Mouse (Mus musculus) heart, embryonic 14.5 days (tissue): ENCODE results near the gene Colec11. TPM values are rescaled to one million over a fixed set of nuclear protein-coding genes. Genes with fewer than 3 reads are reported as not detected.

Source experiments
- ATAC-seq: fragments of 200-750 bp; cut with Nextera tagmentation; 2 replicates; pipeline ENCODE4 v1.8.0; 2017; ENCODE audit warnings: low read depth, moderate TSS enrichment; ENCODE audit not compliant: insufficient number of reproducible peaks, insufficient read depth, low FRiP score
- H3K27ac ChIP-seq, 2 experiments: fragments of 200-500 bp in 1 of 2; fragments of 300-500 bp in 1 of 2; sonication (generic) in 1 of 2; replicated peaks in 1 of 2; 2 replicates each; pipeline ENCODE4 v1.5.1; 2012 to 2014; ENCODE audit warnings: low read depth in 2 of 2, low read length in 2 of 2, control low read depth in 1 of 2, mild to moderate bottlenecking in 1 of 2, mixed read lengths in 1 of 2; ENCODE audit not compliant: control insufficient read depth in 1 of 2, insufficient read depth in 1 of 2
- H3K27me3 ChIP-seq: fragments of 300-500 bp; sonication (generic); 2 replicates; pipeline ENCODE4 v1.6.1; 2014; ENCODE audit warnings: mild to moderate bottlenecking, low read length, control low read depth; ENCODE audit not compliant: control insufficient read depth, insufficient read depth
- H3K36me3 ChIP-seq: fragments of 300-500 bp; sonication (generic); 2 replicates; pipeline ENCODE4 v1.6.1; 2014; ENCODE audit warnings: mild to moderate bottlenecking, control low read depth, low read length, mixed read lengths; ENCODE audit not compliant: control insufficient read depth, insufficient read depth
- H3K4me1 ChIP-seq, 2 experiments: fragments of 200-500 bp in 1 of 2; fragments of 300-500 bp in 1 of 2; sonication (generic) in 1 of 2; 2 replicates each; pipeline ENCODE4 v1.6.1; 2012 to 2014; ENCODE audit warnings: low read length in 2 of 2, control low read depth in 1 of 2, mixed read lengths in 1 of 2; ENCODE audit not compliant: control insufficient read depth in 2 of 2, insufficient read depth in 2 of 2
- H3K4me2 ChIP-seq: fragments of 300-500 bp; sonication (generic); 2 replicates; pipeline ENCODE4 v1.6.1; 2014; ENCODE audit warnings: mild to moderate bottlenecking, low read length
- H3K4me3 ChIP-seq, 2 experiments: fragments of 200-500 bp in 1 of 2; fragments of 300-500 bp in 1 of 2; sonication (generic) in 1 of 2; 2 replicates each; pipeline ENCODE4 v1.5.1; 2012 to 2014; ENCODE audit warnings: low read length in 2 of 2, mild to moderate bottlenecking in 2 of 2, control low read depth in 1 of 2, low read depth in 1 of 2, moderate library complexity in 1 of 2; ENCODE audit not compliant: control insufficient read depth in 1 of 2, insufficient read depth in 1 of 2
- H3K9ac ChIP-seq: fragments of 300-500 bp; sonication (generic); 2 replicates; pipeline ENCODE4 v1.6.1; 2014; ENCODE audit warnings: mild to moderate bottlenecking, low read length
- H3K9me3 ChIP-seq: fragments of 300-500 bp; sonication (generic); 2 replicates; pipeline ENCODE4 v1.6.1; 2016; ENCODE audit warnings: low read length, control low read depth; ENCODE audit not compliant: control insufficient read depth
- WGBS: fragments of 180-500 bp; shearing (Covaris S2); extraction: QIAGEN DNeasy Blood & Tissue Kit; methylation state at CpG from one replicate; pipeline ENCODE4 v1.1.7; 2014; 5-methylcytosine and 5-hydroxymethylcytosine counted together
- polyA plus RNA-seq: library from polyadenylated mRNA; unstranded; fragments of >200 nt; fragmentation: Nextera tagmentation; extraction: Ambion mirVana; gene quantifications from 2 replicates; pipeline ENCODE4 v1.2.1, GENCODE M21; 2014

Colec11 gene
- polyA plus RNA-seq = 14.4 and 17.4 TPM in 2 replicates

- Histone ChIP-seq H3K36me3 (peaks cover 2% of the 10 kb centered on the region), H3K4me1 (peaks cover 12 to 26% of the 10 kb centered on the region in 2 experiments), H3K9me3 (no peaks in the 10 kb centered on the region), H3K4me3 (peak within 1 kb of the TSS in 1 of 2 experiments; percentile 14; a peak in 1 of 4 replicates), H3K27me3 (no peaks in the 10 kb centered on the region), H3K4me2 (peak within 1 kb of the TSS; percentile 59), H3K27ac (peak within 1 kb of the TSS; percentile 58 to 80), H3K9ac (peak within 1 kb of the TSS; percentile 49; the same call in 1 of the 2 replicates)
- 15% methylated on average over 5 of the region's 5 CpGs for WGBS
- no peak for ATAC-seq
Measured at GRCm38 (mm10) chr12:28623195-28623594, at the start of gene Colec11. Colec11 (minus strand) TSS chr12:28623377.

GRCm38 (mm10) chr12:28667287-28667686, 44.1 kb upstream of the Colec11 start:
- WGBS = 16% methylated on average over 8 of the region's 8 CpGs
- Histone ChIP-seq H3K9ac (no peak overlapping the region), H3K27ac (no peak overlapping the region), H3K4me3 (no peak overlapping the region), H3K4me1 (peaks cover 6 to 8% of the 10 kb centered on the region in 2 experiments; a peak in 3 of 4 replicates), H3K4me2 (no peak overlapping the region), H3K36me3 (no peaks in the 10 kb centered on the region), H3K27me3 (no peaks in the 10 kb centered on the region), H3K9me3 (no peaks in the 10 kb centered on the region)
- no peak for ATAC-seq

GRCm38 (mm10) chr12:28666734-28667133, 43.6 kb upstream of the Colec11 start:
- 57% methylated on average over 4 of the region's 4 CpGs for WGBS
- no peak overlapping the region for H3K4me2 ChIP-seq

GRCm38 (mm10) chr12:28662628-28663027, 39.5 kb upstream of the Colec11 start:
- peaks cover 5 to 8% of the 10 kb centered on the region in 2 experiments; a peak in 3 of 4 replicates for H3K4me1 ChIP-seq
- WGBS = 79% methylated on average over 4 of the region's 4 CpGs
- ATAC-seq = no peak
- no peak overlapping the region for H3K4me2 ChIP-seq
- H3K4me3 ChIP-seq = no peak overlapping the region
- no peaks in the 10 kb centered on the region for H3K27me3 ChIP-seq
- H3K27ac ChIP-seq = no peak overlapping the region
- no peaks in the 10 kb centered on the region for H3K9me3 ChIP-seq
- H3K9ac ChIP-seq = no peak overlapping the region
- peaks cover 37% of the 10 kb centered on the region for H3K36me3 ChIP-seq

More at GRCm38 (mm10) chr12:28666734-28667133, 43.6 kb upstream of the Colec11 start:
- peaks cover 6 to 8% of the 10 kb centered on the region in 2 experiments; a peak in 3 of 4 replicates for H3K4me1 ChIP-seq
- no peak overlapping the region for H3K4me3 ChIP-seq
- H3K9ac ChIP-seq = no peak overlapping the region
- H3K27ac ChIP-seq = no peak overlapping the region
- no peaks in the 10 kb centered on the region for H3K27me3 ChIP-seq
- no peaks in the 10 kb centered on the region for H3K36me3 ChIP-seq
- no peak for ATAC-seq
- H3K9me3 ChIP-seq = no peaks in the 10 kb centered on the region

- WGBS = 2% methylated on average over 52 of the region's 52 CpGs
- H3K27ac ChIP-seq = peak within 1 kb of the TSS; percentile 44 to 73; a peak in 3 of 4 replicates
- peak within 1 kb of the TSS; percentile 82 to 91 for H3K4me3 ChIP-seq
- no peaks in the 10 kb centered on the region for H3K27me3 ChIP-seq
- peak; percentile 64 for ATAC-seq
- no peaks in the 10 kb centered on the region for H3K9me3 ChIP-seq
- peaks cover 23% of the 10 kb centered on the region for H3K36me3 ChIP-seq
- H3K4me2 ChIP-seq = peak within 1 kb of the TSS; percentile 85
- H3K9ac ChIP-seq = peak within 1 kb of the TSS; percentile 81
- peaks cover 4 to 9% of the 10 kb centered on the region in 2 experiments for H3K4me1 ChIP-seq
Measured at GRCm38 (mm10) chr12:28649141-28650110, 26.2 kb upstream of the Colec11 start, which contains the start of gene Rnaseh1. Rnaseh1 (plus strand) TSS chr12:28649602.

- Histone ChIP-seq H3K9me3 (no peaks in the 10 kb centered on the region), H3K4me1 (peaks cover 4 to 12% of the 10 kb centered on the region in 2 experiments), H3K36me3 (peaks cover 9% of the 10 kb centered on the region), H3K9ac (no peak overlapping the region), H3K4me3 (no peak overlapping the region), H3K27ac (no peak overlapping the region), H3K27me3 (peaks cover 5% of the 10 kb centered on the region; the same call in 1 of the 2 replicates), H3K4me2 (no peak overlapping the region)
- WGBS = 47% methylated on average over 2 of the region's 2 CpGs
- no peak for ATAC-seq
Measured at GRCm38 (mm10) chr12:28638778-28639177, 15.6 kb upstream of the Colec11 start.

- H3K27me3 ChIP-seq = no peaks in the 10 kb centered on the region
- peaks cover 4 to 14% of the 10 kb centered on the region in 2 experiments for H3K4me1 ChIP-seq
- H3K9me3 ChIP-seq = no peaks in the 10 kb centered on the region
- no peak overlapping the region for H3K27ac ChIP-seq
- peak overlapping the region; percentile 91 to 98; a peak in 3 of 4 replicates for H3K4me3 ChIP-seq
- H3K36me3 ChIP-seq = peaks cover 31% of the 10 kb centered on the region
- H3K4me2 ChIP-seq = peak overlapping the region; percentile 90
- WGBS = 85% methylated on average over 6 of the region's 6 CpGs
- no peak for ATAC-seq
- no peak overlapping the region; the same call in 1 of the 2 replicates for H3K9ac ChIP-seq
Measured at GRCm38 (mm10) chr12:28636543-28636942, 13.4 kb upstream of the Colec11 start.
